8 mouse cellular contexts compared by ENCODE assay signal in genomic region chr6:65778861-65779688, GRCm38 (mm10). TPM values are rescaled to one million over a fixed set of nuclear protein-coding genes. Genes with fewer than 3 reads are reported as not detected.
DNase-seq lines count a peak whose midpoint lies in the region; ATAC-seq and TF ChIP-seq lines count a peak whose summit lies in the region.

TSS of gene Prdm5 (plus strand) at chr6:65778988.

- peak within 1 kb of the TSS; percentile 87 for H3K9ac ChIP-seq in heart, embryonic 14.5 days (ENCODE audit: low read length)
- peak within 1 kb of the TSS; percentile 79 for H3K9ac ChIP-seq in kidney, postnatal 0 days (ENCODE audit: low read depth, low read length)
- peak within 1 kb of the TSS; percentile 61 for H3K9ac ChIP-seq in liver, embryonic 12.5 days

- H3K27me3 ChIP-seq in forebrain, embryonic 10.5 days (ENCODE audit: poor library complexity, severe bottlenecking), result no peaks in the 10 kb centered on the region
- no peaks in the 10 kb centered on the region for H3K27me3 ChIP-seq in heart, embryonic 14.5 days (ENCODE audit: control insufficient read depth, insufficient read depth, low read length)
- no peaks in the 10 kb centered on the region for H3K27me3 ChIP-seq in kidney, postnatal 0 days (ENCODE audit: insufficient read depth, low read length)
- no peaks in the 10 kb centered on the region for H3K27me3 ChIP-seq in liver, embryonic 12.5 days (replicated peaks)

- H3K36me3 ChIP-seq in forebrain, embryonic 10.5 days (replicated peaks), result no peaks in the 10 kb centered on the region
- no peaks in the 10 kb centered on the region for H3K36me3 ChIP-seq in heart, embryonic 14.5 days (ENCODE audit: control insufficient read depth, insufficient read depth, low read length)
- H3K36me3 ChIP-seq in kidney, postnatal 0 days (ENCODE audit: insufficient read depth, low read length), result no peaks in the 10 kb centered on the region
- H3K36me3 ChIP-seq in liver, embryonic 12.5 days, result no peaks in the 10 kb centered on the region

- ATAC-seq in heart, embryonic 14.5 days (ENCODE audit: insufficient number of reproducible peaks, insufficient read depth, low FRiP score, low read depth), result peak; percentile 89
- peak; percentile 86 for ATAC-seq in kidney, postnatal 0 days (replicated peaks; ENCODE audit: low FRiP score, low read depth)
- ATAC-seq in liver, embryonic 12.5 days, result peak; percentile 86

- DNase-seq in CD4-positive, CD25-positive, alpha-beta regulatory T cell, adult 2 months (ENCODE audit: low read depth, low spot score), result peak; percentile 44
- peak; percentile 79 for DNase-seq in brain, embryonic 14.5 days (ENCODE audit: low read depth)
- peak; percentile 69 for DNase-seq in forebrain, embryonic 10.5 days (ENCODE audit: extremely low spot score, low spot score)
- peak; percentile 73 for DNase-seq in kidney, postnatal 0 days (ENCODE audit: low spot score)
- peak; percentile 83 for DNase-seq in neural tube, embryonic 10.5 days (ENCODE audit: extremely low spot score, low spot score)
- peak; percentile 4 to 14 for DNase-seq in thymus, postnatal 10 days (ENCODE audit: low spot score in 2 of 2)

- 6% methylated on average over 47 of the region's 56 CpGs for WGBS in forebrain, embryonic 10.5 days
- 5% methylated on average over 47 of the region's 56 CpGs for WGBS in heart, embryonic 14.5 days
- 3% methylated on average over 55 of the region's 56 CpGs for WGBS in kidney, postnatal 0 days
- WGBS in liver, embryonic 12.5 days (ENCODE audit: insufficient replicate concordance), result 5% methylated on average over 43 of the region's 56 CpGs

- H3K4me2 ChIP-seq in heart, embryonic 14.5 days (ENCODE audit: low read length), result peak within 1 kb of the TSS; percentile 85
- H3K4me2 ChIP-seq in kidney, postnatal 0 days (ENCODE audit: low read length), result peak within 1 kb of the TSS; percentile 81
- H3K4me2 ChIP-seq in liver, embryonic 12.5 days, result peak within 1 kb of the TSS; percentile 75

- H3K4me3 ChIP-seq in forebrain, embryonic 10.5 days, result peak within 1 kb of the TSS; percentile 73
- peak within 1 kb of the TSS; percentile 73 to 75 for H3K4me3 ChIP-seq in heart, embryonic 14.5 days (ENCODE audit: control insufficient read depth in 1 of 2, insufficient read depth in 1 of 2, low read depth in 1 of 2, low read length in 2 of 2)
- H3K4me3 ChIP-seq in kidney, postnatal 0 days (replicated peaks; ENCODE audit: low read depth, low read length), result peak within 1 kb of the TSS; percentile 56
- H3K4me3 ChIP-seq in liver, embryonic 12.5 days, result peak within 1 kb of the TSS; percentile 60

- peaks cover 19% of the 10 kb centered on the region for H3K4me1 ChIP-seq in forebrain, embryonic 10.5 days
- H3K4me1 ChIP-seq in heart, embryonic 14.5 days (ENCODE audit: control insufficient read depth in 2 of 2, insufficient read depth in 2 of 2, low read length in 2 of 2), result peaks cover 0 to 15% of the 10 kb centered on the region in 2 experiments; a peak in 2 of 4 replicates
- 0 out of 2 replicates have a peak, but pooled peaks cover 10% of the 10 kb centered on the region for H3K4me1 ChIP-seq in kidney, postnatal 0 days (replicated peaks; ENCODE audit: insufficient read depth, low read length)
- H3K4me1 ChIP-seq in liver, embryonic 12.5 days, result 0 out of 2 replicates have a peak, but pooled peaks cover 8% of the 10 kb centered on the region

- no peak for TF ChIP-seq CTCF in brain, embryonic 14.5 days (IDR thresholded peaks at IDR 0.05; ENCODE audit: borderline replicate concordance, extremely low read depth, insufficient read depth, insufficient read length)
- 0 out of 2 replicates have a peak, but pooled peaks have one; percentile 2 for TF ChIP-seq CTCF in kidney, postnatal 0 days (IDR thresholded peaks at IDR 0.05; ENCODE audit: low read depth)

- H3K27ac ChIP-seq in forebrain, embryonic 10.5 days, result peak within 1 kb of the TSS; percentile 94
- H3K27ac ChIP-seq in heart, embryonic 14.5 days (replicated peaks in 1 of 2; ENCODE audit: control insufficient read depth in 1 of 2, insufficient read depth in 1 of 2, low read depth in 2 of 2, low read length in 2 of 2), result peak within 1 kb of the TSS; percentile 35 to 66
- H3K27ac ChIP-seq in kidney, postnatal 0 days, result peak within 1 kb of the TSS; percentile 83
- H3K27ac ChIP-seq in liver, embryonic 12.5 days, result no peak within 1 kb of the TSS

- peak; percentile 36; the same call in 1 of the 2 replicates for TF ChIP-seq POLR2A in brain, embryonic 14.5 days (IDR thresholded peaks at IDR 0.05; ENCODE audit: borderline replicate concordance, extremely low read depth, insufficient read depth, insufficient read length, poor library complexity, severe bottlenecking)

- H3K9me3 ChIP-seq in forebrain, embryonic 10.5 days, result no peaks in the 10 kb centered on the region
- no peaks in the 10 kb centered on the region for H3K9me3 ChIP-seq in heart, embryonic 14.5 days (ENCODE audit: control insufficient read depth, low read length)
- H3K9me3 ChIP-seq in kidney, postnatal 0 days (replicated peaks; ENCODE audit: low read length), result no peaks in the 10 kb centered on the region
- no peaks in the 10 kb centered on the region for H3K9me3 ChIP-seq in liver, embryonic 12.5 days (replicated peaks)

RNA-seq across cellular contexts. Expression of gene Prdm5, which starts in this region (rescaled TPM):
- 5.3 and 6.0 TPM in 2 replicates for polyA plus RNA-seq in brain, embryonic 14.5 days (2012; rRNA removed)
- polyA plus RNA-seq in forebrain, embryonic 10.5 days (2016; fragmentation: Nextera tagmentation; extraction: Ambion mirVana), result 17.1 and 17.4 TPM in 2 replicates
- polyA plus RNA-seq in heart, embryonic 14.5 days (2014; fragmentation: Nextera tagmentation; extraction: Ambion mirVana), result 14.1 and 15.5 TPM in 2 replicates
- polyA plus RNA-seq in kidney, postnatal 0 days (2015; fragmentation: Nextera tagmentation; extraction: Ambion mirVana), result 14.1 and 15.5 TPM in 2 replicates
- 4.7 and 5.5 TPM in 2 replicates for polyA plus RNA-seq in liver, embryonic 12.5 days (2016; fragmentation: Nextera tagmentation; extraction: Ambion mirVana)

Comparison
In these comparisons a context has a peak if more than half of its experiments do, and no peak if none do; other contexts are left out.
1. DNase-seq: peak in every context shown above with its lines; median percentile 83 in neural tube, embryonic 10.5 days; 79 in brain, embryonic 14.5 days; 73 in kidney, postnatal 0 days; 69 in forebrain, embryonic 10.5 days; 44 in CD4-positive, CD25-positive, alpha-beta regulatory T cell, adult 2 months; 9 in thymus, postnatal 10 days.